Mouse (Mus musculus) right cerebral cortex, adult 2 months (tissue): ENCODE measurements around the gene Gm9958.
A peak's percentile ranks its signal among the peaks of the same experiment; 100 is the strongest.

Experiments
- DNase-seq, 2 experiments: peaks; one replicate each; pipeline ENCODE4 v3.0.0; 2021 to 2022; ENCODE audit warnings: low spot score in 2 of 2

Gm9958 gene

GRCm38 (mm10) chr5:90405210-90405609 is 38.2 kb downstream of the Gm9958 start:
- peak; percentile 67 to 69 for DNase-seq

- no peak for DNase-seq
These were observed 47.3 kb downstream of the Gm9958 start for GRCm38 (mm10) chr5:90414142-90414924.

- DNase-seq = no peak
These were observed 47.9 kb downstream of the Gm9958 start for GRCm38 (mm10) chr5:90414925-90415295.
